Mouse (Mus musculus) stomach, embryonic 14.5 days (tissue): ENCODE measurements around the gene Stx2. TPM values are rescaled to one million over a fixed set of nuclear protein-coding genes. Genes with fewer than 3 reads are reported as not detected.

Source experiments
- polyA plus RNA-seq: library from polyadenylated mRNA; unstranded; fragments of >200 nt; fragmentation: Nextera tagmentation; extraction: Ambion mirVana; gene quantifications from 2 replicates; pipeline ENCODE4 v1.2.1, GENCODE M21; 2014

Stx2 gene
- polyA plus RNA-seq, 1 experiment from 2014 or later, result 29.6 TPM

Other genes starting within 250 kb of the Stx2 start
- gene Rimbp2, start 55.1 kb downstream of the Stx2 start, polyA plus RNA-seq, result 0.31 and 0.49 TPM in 2 replicates
- 560 and 564 TPM in 2 replicates for gene Ran, start 11.5 kb upstream of the Stx2 start, polyA plus RNA-seq
- 2.1 and 2.3 TPM in 2 replicates for gene Adgrd1, start 88.2 kb upstream of the Stx2 start, polyA plus RNA-seq